Mouse (Mus musculus): ENCODE results near the gene Sec23ip. TPM values are rescaled to one million over a fixed set of nuclear protein-coding genes. Genes with fewer than 3 reads are reported as not detected.

The Sec23ip gene
- 34.4 to 52.5 TPM (median 44.3 TPM) in 4 replicates for total RNA-seq (2023; ENCODE audit: inconsistent age)

DNA sequence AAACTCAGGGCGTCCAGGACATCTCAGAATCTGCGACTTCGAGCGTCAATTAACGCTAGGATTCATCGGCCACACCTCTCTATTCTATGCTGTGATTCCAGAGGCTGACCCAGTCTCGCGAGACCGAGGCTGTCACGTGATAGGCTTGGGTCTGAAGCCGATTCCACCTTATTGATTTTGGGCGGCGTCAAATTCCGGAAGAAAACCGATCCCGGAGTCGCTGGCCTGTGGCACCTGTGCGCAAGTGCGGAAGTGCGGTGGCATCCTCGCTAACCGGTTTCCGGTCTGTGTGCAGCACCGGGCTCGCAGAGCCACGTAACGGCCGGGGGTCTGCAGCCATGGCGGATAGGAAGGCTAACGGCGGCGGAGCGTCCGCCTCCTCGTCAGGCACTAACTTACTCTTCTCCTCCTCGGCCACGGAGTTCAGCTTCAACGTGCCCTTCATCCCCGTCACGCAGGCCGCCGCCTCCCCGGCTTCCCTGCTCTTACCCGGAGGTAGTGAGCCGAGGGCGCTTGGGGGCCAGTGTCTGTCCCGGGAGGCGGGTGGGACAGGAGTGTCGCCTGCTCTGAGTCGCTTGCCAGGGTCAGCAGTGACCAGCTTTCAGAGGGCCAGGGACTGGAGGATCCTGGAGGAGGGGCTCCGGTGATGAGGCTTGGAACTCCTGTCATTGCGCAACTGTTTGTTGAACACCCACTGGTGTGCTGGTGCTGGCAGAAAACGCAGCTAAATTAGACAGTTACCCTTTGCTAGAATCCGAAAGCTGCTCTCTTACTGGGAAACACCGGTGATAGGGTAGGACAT lies at the start of gene Sec23ip:
Gene Sec23ip (plus strand): TSS at position 260 of the 802 bp plus-strand sequence.

DNA sequence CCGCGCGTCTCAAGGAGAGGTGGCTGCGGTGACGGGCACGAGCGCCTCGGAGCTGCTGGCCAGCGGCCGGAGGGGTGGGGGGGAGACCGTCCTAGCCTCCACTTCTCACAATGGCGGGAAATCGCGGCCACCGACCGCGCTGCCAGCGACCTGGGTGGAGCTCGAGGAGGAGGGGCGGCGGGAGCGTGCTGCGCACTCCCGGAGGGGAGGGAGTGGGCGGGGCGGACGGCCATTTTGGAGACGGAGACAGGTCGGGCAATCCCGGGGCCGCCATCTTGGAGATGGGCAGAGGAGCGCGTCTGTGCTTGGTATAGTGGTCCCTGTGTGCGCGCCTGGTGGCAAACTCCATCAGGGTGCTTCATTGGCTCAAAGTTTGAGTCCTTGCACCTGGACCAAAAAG lies 4.4 kb upstream of the Sec23ip start, which contains the start of gene Mcmbp:
Gene Mcmbp (minus strand): TSS at position 162 of the 400 bp plus-strand sequence.

Other genes starting within 250 kb of the Sec23ip start
- 1.7 to 4.1 TPM (median 2.6 TPM) in 4 replicates for gene Bag3, start 221.3 kb upstream of the Sec23ip start, total RNA-seq (2023; ENCODE audit: inconsistent age)
- 77.0 to 89.2 TPM (median 79.3 TPM) in 4 replicates for gene Inpp5f, start 133.6 kb upstream of the Sec23ip start, total RNA-seq (2023; ENCODE audit: inconsistent age)
- 69.2 to 76.3 TPM (median 71.6 TPM) in 4 replicates for gene Mcmbp, start 4.4 kb upstream of the Sec23ip start, total RNA-seq (2023; ENCODE audit: inconsistent age)

Measured in B cell, adult (primary cell).